In genomic region chr10:10847376-10848286, GRCm38 (mm10) we compare ENCODE assay signal across 16 mouse cellular contexts.
A peak's percentile ranks its signal among the peaks of the same experiment; 100 is the strongest.
DNase-seq lines count a peak whose midpoint lies in the region; ATAC-seq and TF ChIP-seq lines count a peak whose summit lies in the region.
"Had no signal": no experiment of that assay in that cellular context is flagged by ENCODE, and none has a peak within 500 bp of the region (broad histone marks: within the 10 kb centered on the region; RNA-seq: fewer than 3 reads in every experiment).

No protein-coding gene starts in this region.

- DNase-seq in forebrain, embryonic 11.5 days (ENCODE audit: low spot score): no peak
- DNase-seq in forebrain, embryonic 10.5 days (ENCODE audit: extremely low spot score, low spot score): no peak
- peak; percentile 84 for DNase-seq in brain, embryonic 14.5 days (ENCODE audit: low read depth)
- DNase-seq in cerebellum, postnatal 25 days: peak; percentile 56 to 72
- DNase-seq in hindbrain, embryonic 14.5 days (ENCODE audit: low spot score): no peak
- DNase-seq in right cerebral cortex, postnatal 25 days: no peak
- DNase-seq in left cerebral cortex, adult 18-20 months (ENCODE audit: low spot score in 2 of 2): no peak
- DNase-seq in left cerebral cortex, postnatal 36 days (ENCODE audit: low spot score in 2 of 2): no peak
- DNase-seq: adrenal gland, postnatal 25 days; gastrocnemius, postnatal 14 days; layer of hippocampus, adult 9-11 months; right cerebral cortex, adult 18-20 months had no signal

- H3K36me3 ChIP-seq in forebrain, embryonic 11.5 days (ENCODE audit: control insufficient read depth, insufficient read depth, low read length): no peaks in the 10 kb centered on the region
- H3K36me3 ChIP-seq in forebrain, embryonic 10.5 days (replicated peaks): no peaks in the 10 kb centered on the region
- no peaks in the 10 kb centered on the region for H3K36me3 ChIP-seq in hindbrain, embryonic 14.5 days (replicated peaks; ENCODE audit: control insufficient read depth, insufficient read depth)
- H3K36me3 ChIP-seq: heart, embryonic 12.5 days; hindbrain, embryonic 15.5 days; limb, embryonic 12.5 days had no signal

- no peak overlapping the region for H3K4me3 ChIP-seq in forebrain, embryonic 11.5 days (ENCODE audit: low read depth, low read length)
- no peak overlapping the region for H3K4me3 ChIP-seq in forebrain, embryonic 10.5 days
- H3K4me3 ChIP-seq in hindbrain, embryonic 14.5 days (replicated peaks; ENCODE audit: low read length): no peak overlapping the region
- H3K4me3 ChIP-seq: heart, embryonic 12.5 days; hindbrain, embryonic 15.5 days; limb, embryonic 12.5 days had no signal

- TF ChIP-seq POLR2A in brain, embryonic 14.5 days (IDR thresholded peaks at IDR 0.05; ENCODE audit: borderline replicate concordance, extremely low read depth, insufficient read depth, insufficient read length, poor library complexity, severe bottlenecking): no peak

- H3K4me1 ChIP-seq in forebrain, embryonic 11.5 days (replicated peaks; ENCODE audit: control insufficient read depth, insufficient read depth, low read length): no peaks in the 10 kb centered on the region
- no peaks in the 10 kb centered on the region for H3K4me1 ChIP-seq in forebrain, embryonic 10.5 days
- no peaks in the 10 kb centered on the region for H3K4me1 ChIP-seq in hindbrain, embryonic 14.5 days (replicated peaks; ENCODE audit: control insufficient read depth, insufficient read depth, low read length)
- H3K4me1 ChIP-seq: heart, embryonic 12.5 days; hindbrain, embryonic 15.5 days; limb, embryonic 12.5 days had no signal

- H3K9ac ChIP-seq in forebrain, embryonic 11.5 days (ENCODE audit: low read length): no peak overlapping the region
- no peak overlapping the region for H3K9ac ChIP-seq in hindbrain, embryonic 14.5 days
- H3K9ac ChIP-seq: heart, embryonic 12.5 days; hindbrain, embryonic 15.5 days; limb, embryonic 12.5 days had no signal

- ATAC-seq in forebrain, embryonic 11.5 days (replicated peaks; ENCODE audit: low FRiP score): peak; percentile 73
- peak; percentile 57; the same call in 1 of the 2 replicates for ATAC-seq in hindbrain, embryonic 14.5 days (ENCODE audit: low FRiP score)

- no peaks in the 10 kb centered on the region for H3K9me3 ChIP-seq in forebrain, embryonic 11.5 days (ENCODE audit: control insufficient read depth, low read length)
- no peaks in the 10 kb centered on the region for H3K9me3 ChIP-seq in forebrain, embryonic 10.5 days
- no peaks in the 10 kb centered on the region for H3K9me3 ChIP-seq in hindbrain, embryonic 14.5 days (ENCODE audit: control insufficient read depth, low read length)
- H3K9me3 ChIP-seq: heart, embryonic 12.5 days; hindbrain, embryonic 15.5 days; limb, embryonic 12.5 days had no signal

- 54% methylated on average over 7 of the region's 7 CpGs for WGBS in forebrain, embryonic 11.5 days
- WGBS in forebrain, embryonic 10.5 days: 78% methylated on average over 7 of the region's 7 CpGs
- WGBS in hindbrain, embryonic 14.5 days: 54% methylated on average over 7 of the region's 7 CpGs

- no peak overlapping the region for H3K27ac ChIP-seq in forebrain, embryonic 11.5 days (ENCODE audit: low read depth, low read length)
- no peak overlapping the region for H3K27ac ChIP-seq in forebrain, embryonic 10.5 days
- no peak overlapping the region for H3K27ac ChIP-seq in hindbrain, embryonic 14.5 days
- H3K27ac ChIP-seq: hindbrain, embryonic 15.5 days; limb, embryonic 12.5 days; macrophage had no signal

- no peak overlapping the region for H3K4me2 ChIP-seq in forebrain, embryonic 11.5 days (ENCODE audit: low read depth, low read length, severe bottlenecking)
- no peak overlapping the region for H3K4me2 ChIP-seq in hindbrain, embryonic 14.5 days (replicated peaks)
- H3K4me2 ChIP-seq: heart, embryonic 12.5 days; hindbrain, embryonic 15.5 days; limb, embryonic 12.5 days had no signal

- intact Hi-C loops in left cerebral cortex, postnatal 36 days (cut with DNase I): no loop called here

- TF ChIP-seq CTCF in brain, embryonic 14.5 days (IDR thresholded peaks at IDR 0.05; ENCODE audit: borderline replicate concordance, extremely low read depth, insufficient read depth, insufficient read length): no peak

- H3K27me3 ChIP-seq in forebrain, embryonic 11.5 days (ENCODE audit: control insufficient read depth, insufficient read depth, low read length): no peaks in the 10 kb centered on the region
- no peaks in the 10 kb centered on the region for H3K27me3 ChIP-seq in forebrain, embryonic 10.5 days (ENCODE audit: poor library complexity, severe bottlenecking)
- H3K27me3 ChIP-seq in hindbrain, embryonic 14.5 days (ENCODE audit: control insufficient read depth, insufficient read depth, low read length): no peaks in the 10 kb centered on the region
- H3K27me3 ChIP-seq: heart, embryonic 12.5 days; hindbrain, embryonic 15.5 days; limb, embryonic 12.5 days had no signal

Comparison
In these comparisons a context has a peak if more than half of its experiments do, and no peak if none do; other contexts are left out.
1. DNase-seq: peak in brain, embryonic 14.5 days (single experiment) and cerebellum, postnatal 25 days (2 of 2); none in forebrain, embryonic 11.5 days (single experiment), forebrain, embryonic 10.5 days (single experiment), hindbrain, embryonic 14.5 days (single experiment), right cerebral cortex, postnatal 25 days (single experiment), left cerebral cortex, adult 18-20 months (0 of 2) and left cerebral cortex, postnatal 36 days (0 of 2).